Mouse (Mus musculus): ENCODE measurements at regions not wholly inside any gene's neighbourhood (a gene's known extent, or its start where the extent isn't known, plus 50 kb on each side); places are given as distances from the start of the nearest gene placed in this dataset.

DNA sequence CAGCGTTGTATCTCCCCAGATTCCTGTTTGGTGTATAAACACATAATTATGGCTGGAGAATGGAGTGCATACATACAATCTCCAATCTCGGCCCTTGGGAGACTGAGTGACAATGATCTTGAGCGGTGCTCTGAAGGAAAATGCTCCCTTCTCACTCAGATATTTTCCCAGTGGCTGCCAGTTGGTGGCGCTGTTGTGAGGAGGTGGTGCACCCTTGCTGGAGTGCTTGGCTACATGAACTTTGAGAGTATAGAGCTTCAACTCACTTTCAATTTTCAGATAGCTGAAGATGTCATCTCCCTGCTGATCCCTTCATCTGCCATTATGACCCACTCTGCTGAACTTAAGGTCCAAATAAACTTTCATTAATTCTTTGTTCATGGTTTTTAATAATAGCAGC lies 712.1 kb downstream of the Epha7 start:
- ATAC-seq (replicated peaks; ENCODE audit: low read depth, poor library complexity, severe bottlenecking), result peak; percentile 53; the same call in 1 of the 2 replicates

- ATAC-seq (replicated peaks; ENCODE audit: low read depth, poor library complexity, severe bottlenecking), result peak; percentile 61
These were observed 713.1 kb downstream of the Epha7 start for GRCm38 (mm10) chr4:29525769-29526658.

Data from common myeloid progenitor, adult 5-6 weeks (primary cell).